Comparison of ENCODE assay signal across 10 mouse cellular contexts in the genomic region with DNA sequence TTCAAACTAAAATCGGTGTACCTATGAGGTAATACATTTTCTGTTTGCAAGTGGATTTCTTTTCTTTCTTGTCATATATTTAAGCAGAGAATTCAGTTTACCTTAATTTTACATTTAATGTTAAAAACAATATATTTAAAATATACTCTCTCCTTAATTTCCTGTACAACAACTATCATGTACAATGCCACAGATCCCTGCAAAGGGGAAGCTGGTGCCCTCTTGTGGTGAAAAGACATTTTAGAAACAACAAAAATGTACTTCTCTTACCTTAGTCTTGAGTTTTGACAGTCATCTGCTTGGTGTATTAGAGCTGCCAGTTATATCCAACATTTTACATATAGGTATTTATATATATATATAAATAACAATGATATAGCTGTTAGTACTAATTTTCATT. TPM values are rescaled to one million over a fixed set of nuclear protein-coding genes. Genes with fewer than 3 reads are reported as not detected.
DNase-seq lines count a peak whose midpoint lies in the region; ATAC-seq and TF ChIP-seq lines count a peak whose summit lies in the region.
"Had no signal": no experiment of that assay in that cellular context is flagged by ENCODE, and none has a peak within 500 bp of the region (broad histone marks: within the 10 kb centered on the region; RNA-seq: fewer than 3 reads in every experiment).

No protein-coding gene starts in this region.

- no peak for TF ChIP-seq POLR2A in brain, embryonic 14.5 days (IDR thresholded peaks at IDR 0.05; ENCODE audit: borderline replicate concordance, extremely low read depth, insufficient read depth, insufficient read length, poor library complexity, severe bottlenecking)

- WGBS in hindbrain, embryonic 14.5 days, result 96% methylated on average over 1 of the region's 1 CpGs
- 95% methylated on average over 1 of the region's 1 CpGs for WGBS in hindbrain, embryonic 16.5 days
- 94% methylated on average over 1 of the region's 1 CpGs for WGBS in midbrain, embryonic 11.5 days
- 93% methylated on average over 1 of the region's 1 CpGs for WGBS in midbrain, embryonic 13.5 days
- 89% methylated on average over 1 of the region's 1 CpGs for WGBS in midbrain, postnatal 0 days

- no peak overlapping the region for H3K4me3 ChIP-seq in hindbrain, embryonic 14.5 days (replicated peaks; ENCODE audit: low read length)
- H3K4me3 ChIP-seq in hindbrain, embryonic 16.5 days (ENCODE audit: low read length), result no peak overlapping the region
- H3K4me3 ChIP-seq in midbrain, embryonic 11.5 days (ENCODE audit: low read depth, low read length), result no peak overlapping the region
- no peak overlapping the region for H3K4me3 ChIP-seq in midbrain, embryonic 13.5 days (replicated peaks)
- H3K4me3 ChIP-seq in midbrain, postnatal 0 days (ENCODE audit: low read depth, low read length), result peak overlapping the region; percentile 16; the same call in 1 of the 2 replicates
- H3K4me3 ChIP-seq: embryonic facial prominence, embryonic 15.5 days; limb, embryonic 15.5 days had no signal

- H3K9me3 ChIP-seq in hindbrain, embryonic 14.5 days (ENCODE audit: control insufficient read depth, low read length), result no peaks in the 10 kb centered on the region
- no peaks in the 10 kb centered on the region for H3K9me3 ChIP-seq in hindbrain, embryonic 16.5 days (ENCODE audit: control insufficient read depth, low read length)
- H3K9me3 ChIP-seq in midbrain, embryonic 11.5 days (ENCODE audit: control insufficient read depth, low read length), result no peaks in the 10 kb centered on the region
- no peaks in the 10 kb centered on the region for H3K9me3 ChIP-seq in midbrain, embryonic 13.5 days
- no peaks in the 10 kb centered on the region for H3K9me3 ChIP-seq in midbrain, postnatal 0 days (ENCODE audit: low read length)
- H3K9me3 ChIP-seq: embryonic facial prominence, embryonic 15.5 days; limb, embryonic 15.5 days had no signal

- no peak overlapping the region for H3K4me2 ChIP-seq in hindbrain, embryonic 14.5 days (replicated peaks)
- no peak overlapping the region for H3K4me2 ChIP-seq in hindbrain, embryonic 16.5 days (ENCODE audit: low read length)
- no peak overlapping the region for H3K4me2 ChIP-seq in midbrain, embryonic 11.5 days
- H3K4me2 ChIP-seq in midbrain, embryonic 13.5 days (replicated peaks), result no peak overlapping the region
- H3K4me2 ChIP-seq in midbrain, postnatal 0 days (ENCODE audit: low read depth, low read length, poor library complexity, severe bottlenecking), result peak overlapping the region; percentile 35
- H3K4me2 ChIP-seq: embryonic facial prominence, embryonic 15.5 days; limb, embryonic 15.5 days had no signal

- H3K27me3 ChIP-seq in hindbrain, embryonic 14.5 days (ENCODE audit: control insufficient read depth, insufficient read depth, low read length), result no peaks in the 10 kb centered on the region
- no peaks in the 10 kb centered on the region; the same call in 1 of the 2 replicates for H3K27me3 ChIP-seq in hindbrain, embryonic 16.5 days (replicated peaks; ENCODE audit: control insufficient read depth, insufficient read depth, low read length)
- no peaks in the 10 kb centered on the region for H3K27me3 ChIP-seq in midbrain, embryonic 11.5 days (ENCODE audit: control insufficient read depth, insufficient read depth, low read length)
- peaks cover 9% of the 10 kb centered on the region; the same call in 1 of the 2 replicates for H3K27me3 ChIP-seq in midbrain, embryonic 13.5 days
- H3K27me3 ChIP-seq in midbrain, postnatal 0 days (ENCODE audit: insufficient read depth, low read length), result no peaks in the 10 kb centered on the region

- H3K9ac ChIP-seq in hindbrain, embryonic 14.5 days, result no peak overlapping the region
- no peak overlapping the region for H3K9ac ChIP-seq in hindbrain, embryonic 16.5 days (ENCODE audit: low read depth, low read length)
- no peak overlapping the region for H3K9ac ChIP-seq in midbrain, embryonic 11.5 days (ENCODE audit: low read length)
- no peak overlapping the region for H3K9ac ChIP-seq in midbrain, embryonic 13.5 days (replicated peaks)
- no peak overlapping the region for H3K9ac ChIP-seq in midbrain, postnatal 0 days (replicated peaks; ENCODE audit: low read length, poor library complexity, severe bottlenecking)
- H3K9ac ChIP-seq: embryonic facial prominence, embryonic 15.5 days; limb, embryonic 15.5 days had no signal

- TF ChIP-seq CTCF in brain, embryonic 14.5 days (IDR thresholded peaks at IDR 0.05; ENCODE audit: borderline replicate concordance, extremely low read depth, insufficient read depth, insufficient read length), result peak; percentile 13; the same call in 1 of the 2 replicates
- peak; percentile 87 for TF ChIP-seq CTCF in midbrain, postnatal 0 days (IDR thresholded peaks at IDR 0.05)

- DNase-seq in hindbrain, embryonic 14.5 days (ENCODE audit: low spot score), result peak; percentile 78
- DNase-seq in midbrain, embryonic 11.5 days (ENCODE audit: low spot score, missing footprints), result peak; percentile 89
- DNase-seq in brain, embryonic 14.5 days (ENCODE audit: low read depth), result peak; percentile 78
- peak; percentile 71 for DNase-seq in midbrain, postnatal 0 days (ENCODE audit: low spot score)
- DNase-seq in spleen, adult 12 weeks (ENCODE audit: low spot score), result no peak

- no peaks in the 10 kb centered on the region for H3K36me3 ChIP-seq in hindbrain, embryonic 14.5 days (replicated peaks; ENCODE audit: control insufficient read depth, insufficient read depth)
- H3K36me3 ChIP-seq in hindbrain, embryonic 16.5 days (ENCODE audit: control insufficient read depth, insufficient read depth, low read length), result no peaks in the 10 kb centered on the region
- no peaks in the 10 kb centered on the region for H3K36me3 ChIP-seq in midbrain, embryonic 11.5 days (ENCODE audit: control insufficient read depth, insufficient read depth, low read length)
- H3K36me3 ChIP-seq in midbrain, embryonic 13.5 days, result no peaks in the 10 kb centered on the region
- no peaks in the 10 kb centered on the region for H3K36me3 ChIP-seq in midbrain, postnatal 0 days (ENCODE audit: insufficient read depth, low read length)
- H3K36me3 ChIP-seq: embryonic facial prominence, embryonic 15.5 days; limb, embryonic 15.5 days had no signal

- ATAC-seq in hindbrain, embryonic 14.5 days (ENCODE audit: low FRiP score), result no peak
- ATAC-seq in hindbrain, embryonic 16.5 days, result no peak
- no peak for ATAC-seq in midbrain, embryonic 11.5 days (ENCODE audit: low FRiP score)
- ATAC-seq in midbrain, embryonic 13.5 days, result no peak
- no peak for ATAC-seq in midbrain, postnatal 0 days (ENCODE audit: low FRiP score)

- H3K4me1 ChIP-seq in hindbrain, embryonic 14.5 days (replicated peaks; ENCODE audit: control insufficient read depth, insufficient read depth, low read length), result peaks cover 7% of the 10 kb centered on the region
- peaks cover 11% of the 10 kb centered on the region for H3K4me1 ChIP-seq in hindbrain, embryonic 16.5 days (ENCODE audit: control insufficient read depth, insufficient read depth, low read depth, low read length)
- H3K4me1 ChIP-seq in midbrain, embryonic 11.5 days (ENCODE audit: control insufficient read depth, insufficient read depth, low read length), result 0 out of 2 replicates have a peak, but pooled peaks cover 4% of the 10 kb centered on the region
- peaks cover 22% of the 10 kb centered on the region for H3K4me1 ChIP-seq in midbrain, embryonic 13.5 days (replicated peaks)
- H3K4me1 ChIP-seq in midbrain, postnatal 0 days (ENCODE audit: insufficient read depth, low read length), result peaks cover 7% of the 10 kb centered on the region; the same call in 1 of the 2 replicates

- H3K27ac ChIP-seq in hindbrain, embryonic 14.5 days, result no peak overlapping the region
- H3K27ac ChIP-seq in hindbrain, embryonic 16.5 days (ENCODE audit: low read depth, low read length), result no peak overlapping the region
- H3K27ac ChIP-seq in midbrain, embryonic 11.5 days (ENCODE audit: low read depth, low read length), result no peak overlapping the region
- H3K27ac ChIP-seq in midbrain, embryonic 13.5 days, result no peak overlapping the region
- H3K27ac ChIP-seq in midbrain, postnatal 0 days (ENCODE audit: low read depth, low read length), result no peak overlapping the region
- H3K27ac ChIP-seq: embryonic facial prominence, embryonic 15.5 days; limb, embryonic 15.5 days had no signal

RNA-seq across cellular contexts. Expression of a gene that starts 4.8 kb away (rescaled TPM):
- 3.8 and 6.6 TPM in 2 replicates for polyA plus RNA-seq in hindbrain, embryonic 14.5 days (2014; fragmentation: Nextera tagmentation; extraction: Ambion mirVana)
- polyA plus RNA-seq in hindbrain, embryonic 16.5 days (2015; fragmentation: Nextera tagmentation; extraction: Ambion mirVana), result 6.0 and 6.3 TPM in 2 replicates
- 0.97 and 1.4 TPM in 2 replicates for polyA plus RNA-seq in midbrain, embryonic 11.5 days (2014; fragmentation: Nextera tagmentation; extraction: Ambion mirVana)
- polyA plus RNA-seq in midbrain, embryonic 13.5 days (2015; fragmentation: Nextera tagmentation; extraction: Ambion mirVana), result 3.2 and 3.5 TPM in 2 replicates
- polyA plus RNA-seq in brain, embryonic 14.5 days (2012; rRNA removed), result 1.4 and 2.3 TPM in 2 replicates
- 12.6 and 12.9 TPM in 2 replicates for total RNA-seq in midbrain, postnatal 0 days (2014; rRNA removed)
- polyA plus RNA-seq in midbrain, postnatal 0 days (2015; fragmentation: Nextera tagmentation; extraction: Ambion mirVana), result 5.5 and 6.0 TPM in 2 replicates
- polyA plus RNA-seq: testis, adult 2 months had no signal
